ENCODE assay signal across 26 mouse cellular contexts in the genomic region with DNA sequence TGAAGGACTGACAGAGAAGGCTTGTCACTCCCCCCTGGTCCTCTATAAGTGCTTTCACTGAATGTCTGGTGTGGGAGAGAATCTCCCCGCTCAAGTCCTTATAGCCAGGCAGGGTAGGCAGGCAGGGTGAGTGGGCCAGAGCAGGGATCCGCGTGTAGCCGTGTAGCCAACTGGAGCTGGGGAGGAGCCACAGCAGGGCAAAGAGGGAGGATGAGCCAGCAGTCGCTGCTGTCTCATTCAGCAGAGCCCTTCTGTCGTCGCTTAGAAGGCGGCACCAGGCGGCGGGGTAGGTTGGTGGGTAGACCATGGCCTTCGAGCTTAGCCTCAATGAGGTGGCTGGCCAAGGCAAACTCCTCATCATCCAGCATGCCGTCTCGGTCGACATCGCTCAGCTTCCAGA. TPM values are rescaled to one million over a fixed set of nuclear protein-coding genes. Genes with fewer than 3 reads are reported as not detected.
DNase-seq lines count a peak whose midpoint lies in the region; TF ChIP-seq lines count a peak whose summit lies in the region.
"Had no signal": no experiment of that assay in that cellular context is flagged by ENCODE, and none has a peak within 500 bp of the region (broad histone marks: within the 10 kb centered on the region; RNA-seq: fewer than 3 reads in every experiment).

No protein-coding gene starts in this region.

- TF ChIP-seq EP300 in heart, adult 2 months (IDR thresholded peaks at IDR 0.05; ENCODE audit: insufficient read depth, low read depth, low read length): no peak

- no peak overlapping the region for H3K9ac ChIP-seq in heart, adult 2 months (ENCODE audit: low read depth, low read length)
- no peak overlapping the region for H3K9ac ChIP-seq in ES-E14 (ENCODE audit: insufficient read depth, low read depth, low read length, poor library complexity, severe bottlenecking)
- H3K9ac ChIP-seq: embryonic facial prominence, embryonic 12.5 days; embryonic facial prominence, embryonic 15.5 days; forebrain, embryonic 12.5 days; forebrain, embryonic 15.5 days; hindbrain, embryonic 13.5 days; intestine, embryonic 15.5 days had no signal

- no peak overlapping the region for H3K4me3 ChIP-seq in heart, adult 2 months
- H3K4me3 ChIP-seq in heart, embryonic 10.5 days: no peak overlapping the region
- peak overlapping the region; percentile 14 to 18; a peak in 1 of 4 replicates for H3K4me3 ChIP-seq in ES-E14 (ENCODE audit: insufficient read depth in 1 of 2, low read depth in 1 of 2, low read length in 2 of 2, poor library complexity in 1 of 2, severe bottlenecking in 1 of 2)
- no peak overlapping the region for H3K4me3 ChIP-seq in embryonic fibroblast, embryonic 13.5 days (ENCODE audit: insufficient read depth, low read length)
- no peak overlapping the region for H3K4me3 ChIP-seq in lung, adult 2 months (replicated peaks; ENCODE audit: extremely low read depth, low read depth, low read length)
- H3K4me3 ChIP-seq: embryonic facial prominence, embryonic 12.5 days; embryonic facial prominence, embryonic 15.5 days; erythroblast, embryonic 14.5 days; forebrain, embryonic 12.5 days; forebrain, embryonic 15.5 days; hindbrain, embryonic 10.5 days; hindbrain, embryonic 13.5 days; intestine, embryonic 15.5 days had no signal

- peaks cover 37% of the 10 kb centered on the region for H3K36me3 ChIP-seq in heart, adult 2 months (ENCODE audit: control insufficient read depth, insufficient read depth, low read length)
- peaks cover 21% of the 10 kb centered on the region for H3K36me3 ChIP-seq in heart, embryonic 10.5 days
- no peaks in the 10 kb centered on the region for H3K36me3 ChIP-seq in ES-E14 (ENCODE audit: control insufficient read depth, insufficient read depth, low read length, poor library complexity, severe bottlenecking)
- H3K36me3 ChIP-seq: forebrain, embryonic 12.5 days; forebrain, embryonic 15.5 days had no signal

- 0 out of 2 replicates have a peak, but pooled peaks cover 4% of the 10 kb centered on the region for H3K9me3 ChIP-seq in heart, embryonic 10.5 days
- no peaks in the 10 kb centered on the region for H3K9me3 ChIP-seq in ES-E14 (ENCODE audit: control insufficient read depth, insufficient read depth, low read depth, low read length)
- H3K9me3 ChIP-seq: embryonic facial prominence, embryonic 12.5 days; embryonic facial prominence, embryonic 15.5 days; forebrain, embryonic 12.5 days; forebrain, embryonic 15.5 days; hindbrain, embryonic 13.5 days; intestine, embryonic 15.5 days had no signal

- 78% methylated on average over 15 of the region's 15 CpGs for WGBS in heart, adult 2 months
- 83% methylated on average over 15 of the region's 15 CpGs for WGBS in heart, embryonic 10.5 days
- WGBS in lung, adult 2 months: 84% methylated on average over 15 of the region's 15 CpGs

- peak; percentile 30 for DNase-seq in cerebellum, adult 11-12 months
- DNase-seq in cerebellum, adult 9-10 months: no peak
- DNase-seq in heart, adult 2 months: no peak
- DNase-seq in heart, embryonic 10.5 days (ENCODE audit: low spot score): no peak
- DNase-seq in ES-E14 (ENCODE audit: low read depth, low spot score): no peak
- DNase-seq in lung, adult 2 months: no peak
- no peak for DNase-seq in layer of hippocampus, postnatal 10 days (ENCODE audit: low spot score in 2 of 2)
- DNase-seq: adrenal gland, postnatal 10 days; adrenal gland, postnatal 36 days; cerebellum, adult 18-20 months; cerebellum, adult 9-11 months; cerebellum, postnatal 25 days; gastrocnemius, postnatal 10 days; heart, adult 18-20 months; heart, postnatal 36 days; kidney, adult 11 months had no signal

- no peak for TF ChIP-seq CTCF in heart, adult 2 months (IDR thresholded peaks at IDR 0.05)
- TF ChIP-seq CTCF in embryonic fibroblast, embryonic 13.5 days (IDR thresholded peaks at IDR 0.05; ENCODE audit: borderline replicate concordance, insufficient read depth, low read length): no peak
- no peak for TF ChIP-seq CTCF in lung, adult 2 months (IDR thresholded peaks at IDR 0.05; ENCODE audit: insufficient read depth, low read length)

- peak overlapping the region; percentile 81 for H3K27ac ChIP-seq in heart, adult 2 months
- no peak overlapping the region for H3K27ac ChIP-seq in heart, embryonic 10.5 days
- no peak overlapping the region for H3K27ac ChIP-seq in ES-E14 (ENCODE audit: insufficient read depth, low read depth, low read length, poor library complexity, severe bottlenecking)
- H3K27ac ChIP-seq in embryonic fibroblast, embryonic 13.5 days (ENCODE audit: insufficient read depth, low read length): peak overlapping the region; percentile 75; the same call in 1 of the 2 replicates
- H3K27ac ChIP-seq: embryonic facial prominence, embryonic 12.5 days; forebrain, embryonic 12.5 days; forebrain, embryonic 15.5 days; hindbrain, embryonic 10.5 days; hindbrain, embryonic 13.5 days; intestine, embryonic 15.5 days had no signal

- peaks cover 26% of the 10 kb centered on the region for H3K4me1 ChIP-seq in heart, adult 2 months (ENCODE audit: control insufficient read depth, insufficient read depth, low read length)
- peaks cover 25% of the 10 kb centered on the region for H3K4me1 ChIP-seq in heart, embryonic 10.5 days
- peaks cover 5 to 18% of the 10 kb centered on the region in 2 experiments; a peak in 2 of 4 replicates for H3K4me1 ChIP-seq in ES-E14 (ENCODE audit: control insufficient read depth in 2 of 2, insufficient read depth in 2 of 2, low read length in 2 of 2, poor library complexity in 1 of 2)
- H3K4me1 ChIP-seq in embryonic fibroblast, embryonic 13.5 days (ENCODE audit: control insufficient read depth, insufficient read depth, low read length): peaks cover 8% of the 10 kb centered on the region; the same call in 1 of the 2 replicates
- H3K4me1 ChIP-seq in lung, adult 2 months (ENCODE audit: control insufficient read depth, insufficient read depth, low read length): peaks cover 6% of the 10 kb centered on the region

- no peaks in the 10 kb centered on the region for H3K27me3 ChIP-seq in heart, adult 2 months (ENCODE audit: control insufficient read depth, insufficient read depth, low read length)
- H3K27me3 ChIP-seq in heart, embryonic 10.5 days (ENCODE audit: insufficient read depth, poor library complexity, severe bottlenecking): no peaks in the 10 kb centered on the region
- H3K27me3 ChIP-seq: CH12.LX; embryonic facial prominence, embryonic 15.5 days; forebrain, embryonic 15.5 days; hindbrain, embryonic 13.5 days; intestine, embryonic 15.5 days had no signal

- H3K79me2 ChIP-seq in heart, adult 2 months (replicated peaks; ENCODE audit: control insufficient read depth, insufficient read depth, low read length): no peaks in the 10 kb centered on the region

- intact Hi-C loops in heart, adult 2 months (cut with DNase I): no loop called here

- in situ Hi-C loops in ES-E14 (cut with MboI; ENCODE audit: low sequenced_read_pairs in 2 of 2, unreplicated experiment in 2 of 2): loop anchor here in 1 of 2 experiments (25.0 kb wide), 2 partner anchors 187 to 312 kb away; a partner anchor contains a TSS

- TF ChIP-seq POLR2A in heart, adult 2 months (IDR thresholded peaks at IDR 0.05; ENCODE audit: insufficient read depth, low read depth, low read length): no peak
- no peak for TF ChIP-seq POLR2A in embryonic fibroblast, embryonic 13.5 days (IDR thresholded peaks at IDR 0.05; ENCODE audit: low read depth, low read length)
- no peak for TF ChIP-seq POLR2A in lung, adult 2 months (IDR thresholded peaks at IDR 0.05; ENCODE audit: borderline replicate concordance, extremely low read depth, low read depth, low read length)

TF ChIP-seq in ES-E14, 5 proteins besides CTCF, POLR2A, EP300 and RAD21:
- TF ChIP-seq HCFC1 (IDR thresholded peaks at IDR 0.05; ENCODE audit: borderline replicate concordance, insufficient read depth, low read length) (no peak), MAFK (IDR thresholded peaks at IDR 0.05; ENCODE audit: insufficient read depth, low read depth, low read length) (no peak), ZNF384 (IDR thresholded peaks at IDR 0.05; ENCODE audit: low read depth, low read length) (no peak), ZC3H11A (IDR thresholded peaks at IDR 0.05; ENCODE audit: borderline replicate concordance, low read depth, low read length) (no peak), CHD2 (IDR thresholded peaks at IDR 0.05; ENCODE audit: low read depth, low read length) (no peak)

RNA-seq across cellular contexts. Expression of a gene that starts 4.1 kb away (rescaled TPM):
- total RNA-seq in heart, adult 2 months (2021): 100 to 1,000 TPM; 117 to 143 TPM
- 56.3 and 60.0 TPM in 2 replicates for polyA plus RNA-seq in heart, adult 2 months (2012; rRNA removed)
- 136 and 152 TPM in 2 replicates for polyA plus RNA-seq in heart, embryonic 10.5 days (2016; fragmentation: Nextera tagmentation; extraction: Ambion mirVana)
- total RNA-seq in ES-E14 (2012; rRNA removed): 212 and 220 TPM in 2 replicates
- polyA plus RNA-seq in embryonic fibroblast, embryonic 13.5 days (2011; ENCODE audit: insufficient read length, low read depth, missing spikeins): 87.7 and 98.1 TPM in 2 replicates
- polyA plus RNA-seq in lung, adult 2 months (2012; rRNA removed): 119 and 128 TPM in 2 replicates
- 100 to 1,000 TPM; 126 to 135 TPM for total RNA-seq in layer of hippocampus, postnatal 10 days (2021)

RNA-seq across cellular contexts. Expression of a gene that starts 17.4 kb away (rescaled TPM):
- 10 to 100 TPM; 76.8 to 91.3 TPM for total RNA-seq in heart, adult 2 months (2021)
- polyA plus RNA-seq in heart, adult 2 months (2012; rRNA removed): 81.9 and 100 TPM in 2 replicates
- 22.1 and 26.2 TPM in 2 replicates for polyA plus RNA-seq in heart, embryonic 10.5 days (2016; fragmentation: Nextera tagmentation; extraction: Ambion mirVana)
- 3.8 and 6.8 TPM in 2 replicates for total RNA-seq in ES-E14 (2012; rRNA removed)
- 136 and 191 TPM in 2 replicates for polyA plus RNA-seq in embryonic fibroblast, embryonic 13.5 days (2011; ENCODE audit: insufficient read length, low read depth, missing spikeins)
- polyA plus RNA-seq in lung, adult 2 months (2012; rRNA removed): 219 and 232 TPM in 2 replicates
- 10 to 100 TPM in 1 of 2 experiments, 1 to 10 TPM in 1; 8.6 to 14.0 TPM for total RNA-seq in layer of hippocampus, postnatal 10 days (2021)

RNA-seq across cellular contexts. Expression of a gene that starts 27.8 kb away (rescaled TPM):
- total RNA-seq in heart, adult 2 months (2021): 100 to 1,000 TPM; 170 to 195 TPM
- polyA plus RNA-seq in heart, adult 2 months (2012; rRNA removed): 312 and 325 TPM in 2 replicates
- polyA plus RNA-seq in heart, embryonic 10.5 days (2016; fragmentation: Nextera tagmentation; extraction: Ambion mirVana): 750 and 752 TPM in 2 replicates
- total RNA-seq in ES-E14 (2012; rRNA removed): 36.3 and 54.0 TPM in 2 replicates
- polyA plus RNA-seq in embryonic fibroblast, embryonic 13.5 days (2011; ENCODE audit: insufficient read length, low read depth, missing spikeins): 382 and 390 TPM in 2 replicates
- polyA plus RNA-seq in lung, adult 2 months (2012; rRNA removed): 480 and 641 TPM in 2 replicates
- 1,000 to 10,000 TPM; 1,327 to 1,522 TPM for total RNA-seq in layer of hippocampus, postnatal 10 days (2021)

Comparison
In these comparisons a context has a peak if more than half of its experiments do, and no peak if none do; other contexts are left out.
1. H3K27ac ChIP-seq: peak in heart, adult 2 months (single experiment) and embryonic fibroblast, embryonic 13.5 days (single experiment); none in heart, embryonic 10.5 days (single experiment) and ES-E14 (single experiment).
2. H3K4me3 ChIP-seq: peak in ES-E14 (2 of 2); none in heart, adult 2 months (single experiment), heart, embryonic 10.5 days (single experiment), embryonic fibroblast, embryonic 13.5 days (single experiment) and lung, adult 2 months (single experiment).